Mouse (Mus musculus): ENCODE data around the gene Eya4.

The Eya4 gene

GRCm38 (mm10) chr10:23277371-23277770 lies 73.2 kb downstream of the Eya4 start:
- no peaks in the 10 kb centered on the region for H3K36me3 ChIP-seq (ENCODE audit: control insufficient read depth, insufficient read depth, low read length, poor library complexity, severe bottlenecking)
- no peaks in the 10 kb centered on the region for H3K27me3 ChIP-seq (ENCODE audit: control insufficient read depth, insufficient read depth, low read length, poor library complexity, severe bottlenecking)
- DNase-seq (ENCODE audit: low read depth, low spot score): no peak

DNA sequence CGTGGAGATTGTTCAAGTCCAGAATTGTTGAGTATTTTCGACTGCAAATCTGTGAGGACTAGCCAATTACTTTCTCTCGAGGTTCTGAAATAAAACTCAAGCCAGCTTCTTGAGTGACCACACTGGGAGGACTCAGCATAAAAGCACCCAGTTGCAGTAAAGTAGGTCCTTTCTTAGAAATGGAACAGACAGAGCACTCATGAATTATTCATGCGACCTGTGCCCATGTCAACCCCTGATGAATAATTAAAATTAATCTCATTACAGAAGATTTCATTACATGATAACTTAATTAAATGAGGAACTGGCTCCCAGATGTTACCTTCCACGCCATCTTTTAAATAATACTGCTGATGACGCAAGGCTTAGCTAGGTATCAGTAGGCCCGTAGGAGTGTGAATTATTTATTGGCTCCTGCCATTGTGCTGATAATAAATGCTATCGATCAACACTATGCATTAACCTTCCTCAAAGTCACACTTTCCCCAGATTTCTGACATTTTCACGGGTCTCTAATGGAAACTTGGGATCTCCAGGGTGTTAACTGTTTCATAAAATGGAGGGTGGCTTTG lies 79.5 kb downstream of the Eya4 start:
- no peaks in the 10 kb centered on the region for H3K36me3 ChIP-seq (ENCODE audit: control insufficient read depth, insufficient read depth, low read length, poor library complexity, severe bottlenecking)
- no peaks in the 10 kb centered on the region for H3K27me3 ChIP-seq (ENCODE audit: control insufficient read depth, insufficient read depth, low read length, poor library complexity, severe bottlenecking)
- DNase-seq (ENCODE audit: low read depth, low spot score): no peak

GRCm38 (mm10) chr10:23270502-23270901 lies 80.1 kb downstream of the Eya4 start:
- no peak for DNase-seq (ENCODE audit: low read depth, low spot score)
- H3K27me3 ChIP-seq (ENCODE audit: control insufficient read depth, insufficient read depth, low read length, poor library complexity, severe bottlenecking): no peaks in the 10 kb centered on the region
- no peaks in the 10 kb centered on the region for H3K36me3 ChIP-seq (ENCODE audit: control insufficient read depth, insufficient read depth, low read length, poor library complexity, severe bottlenecking)

GRCm38 (mm10) chr10:23252180-23252579 lies 98.4 kb downstream of the Eya4 start:
- H3K36me3 ChIP-seq (ENCODE audit: control insufficient read depth, insufficient read depth, low read length, poor library complexity, severe bottlenecking): no peaks in the 10 kb centered on the region
- no peak for DNase-seq (ENCODE audit: low read depth, low spot score)
- H3K27me3 ChIP-seq (ENCODE audit: control insufficient read depth, insufficient read depth, low read length, poor library complexity, severe bottlenecking): no peaks in the 10 kb centered on the region

DNA sequence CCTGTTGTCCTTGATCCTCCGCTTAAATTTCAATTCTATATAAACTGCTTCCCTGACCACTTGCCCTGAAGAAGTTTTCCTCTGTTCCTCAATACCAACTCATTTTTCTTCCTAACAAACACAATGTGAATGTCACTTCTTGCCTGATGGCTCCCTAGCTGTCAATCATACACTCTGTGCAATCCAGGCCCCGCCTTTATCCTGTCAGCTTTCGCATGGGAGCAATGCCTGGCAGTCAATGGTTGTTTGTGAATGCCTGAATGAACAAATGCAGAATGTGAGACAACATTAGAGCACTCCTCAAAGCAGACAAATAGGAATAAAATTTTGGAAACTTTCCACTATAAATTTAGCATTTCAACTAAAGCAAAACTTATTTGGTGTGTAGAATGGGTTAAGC lies 104.1 kb downstream of the Eya4 start:
- no peak for DNase-seq (ENCODE audit: low read depth, low spot score)
- Histone ChIP-seq H3K27me3 (ENCODE audit: control insufficient read depth, insufficient read depth, low read length, poor library complexity, severe bottlenecking) (no peaks in the 10 kb centered on the region), H3K36me3 (ENCODE audit: control insufficient read depth, insufficient read depth, low read length, poor library complexity, severe bottlenecking) (no peaks in the 10 kb centered on the region)

DNA sequence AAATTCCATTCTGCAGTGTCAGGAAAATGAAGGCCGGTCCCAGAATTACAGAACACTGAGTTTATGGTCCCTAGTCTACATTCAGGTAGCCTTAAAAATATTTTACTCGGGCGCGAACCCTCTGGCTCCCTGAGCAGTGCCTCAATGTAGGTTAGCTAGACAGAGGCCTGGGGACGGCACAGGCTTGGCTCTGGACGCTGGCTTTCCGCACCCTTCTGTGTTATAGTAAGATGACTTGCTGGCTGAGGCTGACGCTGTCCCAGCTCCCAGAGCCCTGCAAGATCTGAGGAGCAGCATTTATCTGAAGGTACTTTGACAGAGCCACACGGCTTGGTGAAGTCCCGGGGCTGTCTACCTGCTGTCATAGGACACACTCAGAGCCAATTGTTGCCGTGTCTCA lies 113.7 kb downstream of the Eya4 start:
- no peaks in the 10 kb centered on the region for H3K36me3 ChIP-seq (ENCODE audit: control insufficient read depth, insufficient read depth, low read length, poor library complexity, severe bottlenecking)
- no peaks in the 10 kb centered on the region for H3K27me3 ChIP-seq (ENCODE audit: control insufficient read depth, insufficient read depth, low read length, poor library complexity, severe bottlenecking)
- DNase-seq (ENCODE audit: low read depth, low spot score): no peak

DNA sequence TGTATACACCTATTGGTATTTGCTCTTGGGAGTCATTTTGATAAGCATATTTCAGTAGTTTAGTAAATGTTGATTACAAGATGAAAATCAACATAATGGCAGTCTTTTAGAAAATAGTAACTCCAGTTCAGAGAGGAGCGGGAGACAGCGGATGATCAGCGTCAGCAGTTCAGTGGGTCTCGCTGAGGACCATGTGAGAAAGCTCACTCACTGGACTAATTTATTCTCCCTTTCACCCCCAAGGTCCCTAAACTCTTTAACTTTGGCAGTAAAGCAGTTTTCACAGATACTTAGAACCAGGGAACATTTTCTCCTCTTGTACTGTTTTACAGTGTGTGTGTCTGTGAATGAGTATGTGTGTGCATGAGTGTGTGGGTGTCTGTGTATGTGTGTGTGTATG lies 115.2 kb downstream of the Eya4 start:
- no peak for DNase-seq (ENCODE audit: low read depth, low spot score)
- Histone ChIP-seq H3K27me3 (ENCODE audit: control insufficient read depth, insufficient read depth, low read length, poor library complexity, severe bottlenecking) (no peaks in the 10 kb centered on the region), H3K36me3 (ENCODE audit: control insufficient read depth, insufficient read depth, low read length, poor library complexity, severe bottlenecking) (no peaks in the 10 kb centered on the region)

GRCm38 (mm10) chr10:23233425-23233824 lies 117.2 kb downstream of the Eya4 start:
- Histone ChIP-seq H3K36me3 (ENCODE audit: control insufficient read depth, insufficient read depth, low read length, poor library complexity, severe bottlenecking) (no peaks in the 10 kb centered on the region), H3K27me3 (ENCODE audit: control insufficient read depth, insufficient read depth, low read length, poor library complexity, severe bottlenecking) (no peaks in the 10 kb centered on the region)
- no peak for DNase-seq (ENCODE audit: low read depth, low spot score)

DNA sequence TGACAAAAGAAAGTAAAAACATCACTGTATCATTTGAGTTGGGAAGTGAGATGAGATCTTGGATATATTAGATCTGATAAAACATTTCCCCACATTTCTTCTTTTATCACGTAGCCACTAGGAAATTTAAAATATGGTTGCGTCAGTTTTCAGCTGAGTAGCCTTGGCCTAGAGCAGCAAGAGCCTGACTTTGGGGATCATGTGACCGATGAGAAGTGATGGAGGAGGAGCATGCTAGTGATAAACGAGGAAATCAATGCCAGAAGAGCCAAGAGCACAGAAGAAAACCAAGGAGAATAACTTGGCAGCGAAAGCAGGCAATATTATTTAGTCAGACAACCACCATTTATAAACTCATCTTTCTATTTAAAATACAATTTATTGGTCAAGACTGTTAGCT lies 119.7 kb downstream of the Eya4 start:
- DNase-seq (ENCODE audit: low read depth, low spot score): no peak
- H3K36me3 ChIP-seq (ENCODE audit: control insufficient read depth, insufficient read depth, low read length, poor library complexity, severe bottlenecking): no peaks in the 10 kb centered on the region
- H3K27me3 ChIP-seq (ENCODE audit: control insufficient read depth, insufficient read depth, low read length, poor library complexity, severe bottlenecking): no peaks in the 10 kb centered on the region

- Histone ChIP-seq H3K36me3 (ENCODE audit: control insufficient read depth, insufficient read depth, low read length, poor library complexity, severe bottlenecking) (no peaks in the 10 kb centered on the region), H3K27me3 (ENCODE audit: control insufficient read depth, insufficient read depth, low read length, poor library complexity, severe bottlenecking) (no peaks in the 10 kb centered on the region)
- no peak for DNase-seq (ENCODE audit: low read depth, low spot score)
These were observed 127.2 kb downstream of the Eya4 start for GRCm38 (mm10) chr10:23223336-23223735.

- no peaks in the 10 kb centered on the region for H3K27me3 ChIP-seq (ENCODE audit: control insufficient read depth, insufficient read depth, low read length, poor library complexity, severe bottlenecking)
- no peak for DNase-seq (ENCODE audit: low read depth, low spot score)
- H3K36me3 ChIP-seq (ENCODE audit: control insufficient read depth, insufficient read depth, low read length, poor library complexity, severe bottlenecking): no peaks in the 10 kb centered on the region
These were observed 130.2 kb downstream of the Eya4 start for GRCm38 (mm10) chr10:23220432-23220831.

GRCm38 (mm10) chr10:23216815-23217214 lies 133.8 kb downstream of the Eya4 start:
- DNase-seq (ENCODE audit: low read depth, low spot score): no peak
- no peaks in the 10 kb centered on the region for H3K27me3 ChIP-seq (ENCODE audit: control insufficient read depth, insufficient read depth, low read length, poor library complexity, severe bottlenecking)
- H3K36me3 ChIP-seq (ENCODE audit: control insufficient read depth, insufficient read depth, low read length, poor library complexity, severe bottlenecking): no peaks in the 10 kb centered on the region

DNA sequence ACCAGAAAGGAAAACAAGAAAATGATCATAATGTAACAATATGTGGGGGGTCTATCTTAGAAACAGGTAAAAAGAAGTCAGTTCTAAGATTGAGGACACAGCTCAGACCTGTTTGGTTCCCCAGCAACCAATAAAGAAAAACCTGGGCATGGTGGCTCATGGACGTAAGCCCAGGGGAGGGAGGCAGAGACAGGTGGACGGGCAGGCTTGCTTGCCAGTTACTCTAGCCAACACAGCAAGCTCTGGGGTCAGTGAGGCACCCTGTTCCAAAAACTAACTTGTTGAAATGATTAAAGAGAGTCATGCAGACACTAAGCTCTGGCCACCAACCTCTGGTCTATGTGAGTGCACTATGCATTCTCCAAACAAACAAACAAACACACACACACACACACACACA lies 139.2 kb downstream of the Eya4 start:
- H3K36me3 ChIP-seq (ENCODE audit: control insufficient read depth, insufficient read depth, low read length, poor library complexity, severe bottlenecking): no peaks in the 10 kb centered on the region
- H3K27me3 ChIP-seq (ENCODE audit: control insufficient read depth, insufficient read depth, low read length, poor library complexity, severe bottlenecking): no peaks in the 10 kb centered on the region
- DNase-seq (ENCODE audit: low read depth, low spot score): no peak

GRCm38 (mm10) chr10:23203885-23204284 lies 146.7 kb downstream of the Eya4 start:
- DNase-seq (ENCODE audit: low read depth, low spot score): no peak
- Histone ChIP-seq H3K36me3 (ENCODE audit: control insufficient read depth, insufficient read depth, low read length, poor library complexity, severe bottlenecking) (no peaks in the 10 kb centered on the region), H3K27me3 (ENCODE audit: control insufficient read depth, insufficient read depth, low read length, poor library complexity, severe bottlenecking) (no peaks in the 10 kb centered on the region)

DNA sequence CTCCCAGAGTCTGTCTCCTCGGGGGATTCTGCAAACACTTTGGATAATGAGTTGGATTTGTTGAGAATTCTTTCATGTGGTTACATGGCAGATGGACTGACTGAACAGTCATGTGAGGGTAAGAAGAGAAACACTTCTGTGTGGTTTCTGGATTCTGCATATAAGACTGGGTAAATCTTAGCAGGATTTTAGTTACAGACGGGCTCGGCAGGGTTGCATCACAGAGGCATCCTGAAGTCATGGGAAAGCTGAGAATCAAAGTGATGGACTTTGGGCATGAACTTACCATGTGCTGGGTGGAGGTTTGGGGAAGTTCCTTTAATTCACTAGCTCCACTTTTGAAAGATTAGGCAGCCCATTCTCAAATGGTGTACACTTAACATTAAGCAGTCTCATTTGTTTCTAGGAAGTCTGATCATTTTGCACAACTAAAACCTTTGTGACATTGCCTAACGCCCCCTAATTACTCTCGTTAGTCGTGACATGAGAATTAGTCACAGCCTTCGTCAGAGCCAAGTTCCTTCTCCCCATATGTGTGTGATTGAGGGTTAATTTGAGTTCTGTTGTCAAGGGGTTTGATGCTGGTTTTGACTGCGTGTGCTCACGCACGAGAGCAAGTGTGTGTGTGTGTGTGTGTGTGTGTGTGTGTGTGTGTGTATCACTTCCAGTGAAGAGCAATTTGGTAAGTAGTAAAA lies 147.3 kb downstream of the Eya4 start:
- Histone ChIP-seq H3K27me3 (ENCODE audit: control insufficient read depth, insufficient read depth, low read length, poor library complexity, severe bottlenecking) (no peaks in the 10 kb centered on the region), H3K36me3 (ENCODE audit: control insufficient read depth, insufficient read depth, low read length, poor library complexity, severe bottlenecking) (no peaks in the 10 kb centered on the region)
- DNase-seq (ENCODE audit: low read depth, low spot score): no peak

- DNase-seq (ENCODE audit: low read depth, low spot score): no peak
- Histone ChIP-seq H3K36me3 (ENCODE audit: control insufficient read depth, insufficient read depth, low read length, poor library complexity, severe bottlenecking) (no peaks in the 10 kb centered on the region), H3K27me3 (ENCODE audit: control insufficient read depth, insufficient read depth, low read length, poor library complexity, severe bottlenecking) (no peaks in the 10 kb centered on the region; the same call in 1 of the 2 replicates)
These were observed 148.0 kb downstream of the Eya4 start for GRCm38 (mm10) chr10:23202591-23202990.
